Comparison of ENCODE assay signal across 20 mouse cellular contexts in the genomic region with DNA sequence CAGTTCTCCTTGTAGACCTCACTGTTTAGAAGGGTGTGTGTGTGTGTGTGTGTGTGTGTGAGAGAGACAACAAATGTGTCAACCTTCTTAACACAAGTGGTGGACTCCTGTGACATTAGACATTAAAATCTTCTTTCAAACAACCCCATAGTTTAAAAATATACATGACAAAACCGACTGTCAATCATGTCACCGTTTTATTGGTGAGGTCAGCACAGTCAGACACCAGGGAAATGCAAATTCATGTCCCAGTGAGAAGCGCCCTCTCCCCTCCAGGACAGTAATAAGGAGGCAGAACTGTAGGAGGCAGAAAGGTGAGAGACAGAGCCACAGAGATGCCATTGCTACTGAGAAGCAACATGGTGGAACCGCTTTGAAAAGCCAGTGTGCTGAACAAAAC. TPM values are rescaled to one million over a fixed set of nuclear protein-coding genes. Genes with fewer than 3 reads are reported as not detected.
"Had no signal": no experiment of that assay in that cellular context is flagged by ENCODE, and none has a peak within 500 bp of the region (broad histone marks: within the 10 kb centered on the region; RNA-seq: fewer than 3 reads in every experiment).

No protein-coding gene starts in this region.

- H3K4me3 ChIP-seq: midbrain, embryonic 10.5 days; midbrain, embryonic 12.5 days; myocyte; neural tube, embryonic 13.5 days; neural tube, embryonic 15.5 days had no signal

- H3K36me3 ChIP-seq: midbrain, embryonic 10.5 days; midbrain, embryonic 12.5 days; neural tube, embryonic 13.5 days; neural tube, embryonic 15.5 days had no signal

- H3K27ac ChIP-seq: midbrain, embryonic 10.5 days; midbrain, embryonic 12.5 days; neural tube, embryonic 13.5 days; neural tube, embryonic 15.5 days had no signal

- H3K27me3 ChIP-seq: midbrain, embryonic 12.5 days; neural tube, embryonic 13.5 days; neural tube, embryonic 15.5 days had no signal

- DNase-seq: lung, adult 18-20 months; lung, embryonic 14.5 days; lung, postnatal 10 days; lung, postnatal 4 days; midbrain, embryonic 14.5 days; right cerebral cortex, adult 18-20 months; right cerebral cortex, postnatal 25 days; right cerebral cortex, postnatal 4 days; spleen, adult 18-20 months; thymus, adult 18-20 months; thymus, postnatal 14 days; thymus, postnatal 36 days had no signal

- H3K9ac ChIP-seq: lung, embryonic 14.5 days; midbrain, embryonic 12.5 days; neural tube, embryonic 13.5 days; neural tube, embryonic 15.5 days had no signal

- H3K4me1 ChIP-seq: midbrain, embryonic 12.5 days; neural tube, embryonic 13.5 days; neural tube, embryonic 15.5 days had no signal

- H3K9me3 ChIP-seq: midbrain, embryonic 10.5 days; midbrain, embryonic 12.5 days; neural tube, embryonic 13.5 days; neural tube, embryonic 15.5 days had no signal

- H3K4me2 ChIP-seq: lung, embryonic 14.5 days; midbrain, embryonic 12.5 days; neural tube, embryonic 13.5 days; neural tube, embryonic 15.5 days had no signal

- ATAC-seq: midbrain, embryonic 16.5 days had no signal

RNA-seq across cellular contexts. Expression of a gene that starts 49.2 kb away (rescaled TPM):
- total RNA-seq: megakaryocyte, adult 5-6 weeks; megakaryocyte-erythroid progenitor cell, adult 5-6 weeks had no signal
